Mouse (Mus musculus): Measurements from ENCODE around the gene Olfml1. TPM values are rescaled to one million over a fixed set of nuclear protein-coding genes. Genes with fewer than 3 reads are reported as not detected.
A peak's percentile ranks its signal among the peaks of the same experiment; 100 is the strongest.

Olfml1 gene
- polyA plus RNA-seq, 2 experiments = 0.64 to 1.3 TPM

GRCm38 (mm10) chr7:107563727-107564126 lies 3.5 kb upstream of the Olfml1 start:
- DNase-seq (ENCODE audit: low read depth in 3 of 3, low spot score in 3 of 3) = no peak
- WGBS (ENCODE audit: insufficient replicate concordance) = 30% methylated on average over 2 of the region's 2 CpGs

GRCm38 (mm10) chr7:107567674-107568073 lies 428 bp downstream of the Olfml1 start:
- no peak overlapping the region for H3K9ac ChIP-seq (replicated peaks)
- no peak for ATAC-seq (ENCODE audit: insufficient read depth)

More at GRCm38 (mm10) chr7:107563727-107564126, 3.5 kb upstream of the Olfml1 start:
- H3K9ac ChIP-seq (replicated peaks) = no peak overlapping the region
- H3K4me3 ChIP-seq (ENCODE audit: insufficient read depth in 1 of 2, low read depth in 2 of 2, low read length in 2 of 2) = no peak overlapping the region
- TF ChIP-seq EP300 (IDR thresholded peaks at IDR 0.05; ENCODE audit: low read depth) (no peak), CTCF (IDR thresholded peaks at IDR 0.05; ENCODE audit: low read depth) (no peak)
- no peaks in the 10 kb centered on the region for H3K9me3 ChIP-seq (ENCODE audit: control insufficient read depth, low read length)
- no peaks in the 10 kb centered on the region for H3K27me3 ChIP-seq (ENCODE audit: control insufficient read depth, insufficient read depth, low read length)
- H3K27ac ChIP-seq = no peak overlapping the region
- H3K36me3 ChIP-seq (replicated peaks; ENCODE audit: control insufficient read depth, insufficient read depth, low read depth) = no peaks in the 10 kb centered on the region
- no peaks in the 10 kb centered on the region for H3K4me1 ChIP-seq (replicated peaks; ENCODE audit: control insufficient read depth in 2 of 2, insufficient read depth in 2 of 2, low read length in 1 of 2)
- no peak overlapping the region for H3K4me2 ChIP-seq (ENCODE audit: low read depth)
- no peak for ATAC-seq (ENCODE audit: insufficient read depth)

GRCm38 (mm10) chr7:107568971-107569370 lies 1.7 kb downstream of the Olfml1 start:
- H3K9ac ChIP-seq (replicated peaks) = no peak overlapping the region
- WGBS (ENCODE audit: insufficient replicate concordance) = 34% methylated on average over 4 of the region's 4 CpGs
- no peak overlapping the region for H3K4me3 ChIP-seq (ENCODE audit: insufficient read depth in 1 of 2, low read depth in 2 of 2, low read length in 2 of 2)
- no peak for ATAC-seq (ENCODE audit: insufficient read depth)
- H3K36me3 ChIP-seq (replicated peaks; ENCODE audit: control insufficient read depth, insufficient read depth, low read depth) = no peaks in the 10 kb centered on the region
- H3K4me1 ChIP-seq (replicated peaks; ENCODE audit: control insufficient read depth in 2 of 2, insufficient read depth in 2 of 2, low read length in 1 of 2) = no peaks in the 10 kb centered on the region
- H3K27me3 ChIP-seq (ENCODE audit: control insufficient read depth, insufficient read depth, low read length) = no peaks in the 10 kb centered on the region
- no peaks in the 10 kb centered on the region for H3K9me3 ChIP-seq (ENCODE audit: control insufficient read depth, low read length)
- DNase-seq (ENCODE audit: low read depth in 3 of 3, low spot score in 3 of 3) = no peak
- TF ChIP-seq EP300 (IDR thresholded peaks at IDR 0.05; ENCODE audit: low read depth) = no peak
- TF ChIP-seq CTCF (IDR thresholded peaks at IDR 0.05; ENCODE audit: low read depth) = no peak
- no peak overlapping the region for H3K4me2 ChIP-seq (ENCODE audit: low read depth)
- H3K27ac ChIP-seq = no peak overlapping the region

More at GRCm38 (mm10) chr7:107567674-107568073, 428 bp downstream of the Olfml1 start:
- Histone ChIP-seq H3K27me3 (ENCODE audit: control insufficient read depth, insufficient read depth, low read length) (no peaks in the 10 kb centered on the region), H3K4me2 (ENCODE audit: low read depth) (no peak overlapping the region), H3K4me1 (replicated peaks; ENCODE audit: control insufficient read depth in 2 of 2, insufficient read depth in 2 of 2, low read length in 1 of 2) (no peaks in the 10 kb centered on the region), H3K9me3 (ENCODE audit: control insufficient read depth, low read length) (no peaks in the 10 kb centered on the region), H3K27ac (no peak overlapping the region), H3K4me3 (ENCODE audit: insufficient read depth in 1 of 2, low read depth in 2 of 2, low read length in 2 of 2) (peak overlapping the region in 1 of 2 experiments; percentile 45; a peak in 2 of 4 replicates), H3K36me3 (replicated peaks; ENCODE audit: control insufficient read depth, insufficient read depth, low read depth) (no peaks in the 10 kb centered on the region)
- WGBS (ENCODE audit: insufficient replicate concordance) = 52% methylated on average over 5 of the region's 5 CpGs
- TF ChIP-seq EP300 (IDR thresholded peaks at IDR 0.05; ENCODE audit: low read depth) = no peak
- no peak for TF ChIP-seq CTCF (IDR thresholded peaks at IDR 0.05; ENCODE audit: low read depth)
- no peak for DNase-seq (ENCODE audit: low read depth in 3 of 3, low spot score in 3 of 3)

- TF ChIP-seq EP300 (IDR thresholded peaks at IDR 0.05; ENCODE audit: low read depth) (no peak), CTCF (IDR thresholded peaks at IDR 0.05; ENCODE audit: low read depth) (peak; percentile 24; the same call in 1 of the 2 replicates)
- no peak for ATAC-seq (ENCODE audit: insufficient read depth)
- H3K27me3 ChIP-seq (ENCODE audit: control insufficient read depth, insufficient read depth, low read length) = no peaks in the 10 kb centered on the region
- no peak overlapping the region for H3K4me3 ChIP-seq (ENCODE audit: insufficient read depth in 1 of 2, low read depth in 2 of 2, low read length in 2 of 2)
- no peak overlapping the region for H3K9ac ChIP-seq (replicated peaks)
- no peak overlapping the region for H3K27ac ChIP-seq
- no peaks in the 10 kb centered on the region for H3K4me1 ChIP-seq (replicated peaks; ENCODE audit: control insufficient read depth in 2 of 2, insufficient read depth in 2 of 2, low read length in 1 of 2)
- H3K4me2 ChIP-seq (ENCODE audit: low read depth) = no peak overlapping the region
- no peaks in the 10 kb centered on the region for H3K9me3 ChIP-seq (ENCODE audit: control insufficient read depth, low read length)
- DNase-seq (ENCODE audit: low read depth in 3 of 3, low spot score in 3 of 3) = no peak
- 44% methylated on average over 2 of the region's 2 CpGs for WGBS (ENCODE audit: insufficient replicate concordance)
- no peaks in the 10 kb centered on the region for H3K36me3 ChIP-seq (replicated peaks; ENCODE audit: control insufficient read depth, insufficient read depth, low read depth)
These were observed 6.6 kb downstream of the Olfml1 start for GRCm38 (mm10) chr7:107573856-107574255.

- DNase-seq (ENCODE audit: low read depth in 3 of 3, low spot score in 3 of 3) (no peak), ATAC-seq (ENCODE audit: insufficient read depth) (no peak)
- Histone ChIP-seq H3K27ac (no peak overlapping the region), H3K4me1 (replicated peaks; ENCODE audit: control insufficient read depth in 2 of 2, insufficient read depth in 2 of 2, low read length in 1 of 2) (no peaks in the 10 kb centered on the region), H3K27me3 (ENCODE audit: control insufficient read depth, insufficient read depth, low read length) (no peaks in the 10 kb centered on the region), H3K4me3 (ENCODE audit: insufficient read depth in 1 of 2, low read depth in 2 of 2, low read length in 2 of 2) (no peak overlapping the region), H3K36me3 (replicated peaks; ENCODE audit: control insufficient read depth, insufficient read depth, low read depth) (no peaks in the 10 kb centered on the region), H3K9ac (replicated peaks) (no peak overlapping the region), H3K4me2 (ENCODE audit: low read depth) (no peak overlapping the region), H3K9me3 (ENCODE audit: control insufficient read depth, low read length) (no peaks in the 10 kb centered on the region)
- TF ChIP-seq EP300 (IDR thresholded peaks at IDR 0.05; ENCODE audit: low read depth) (no peak), CTCF (IDR thresholded peaks at IDR 0.05; ENCODE audit: low read depth) (no peak)
- WGBS (ENCODE audit: insufficient replicate concordance) = 46% methylated on average over 3 of the region's 3 CpGs
These were observed 7.0 kb downstream of the Olfml1 start for GRCm38 (mm10) chr7:107574276-107574675.
